Mouse (Mus musculus): ENCODE data around the gene Svbp.

Svbp gene

DNA sequence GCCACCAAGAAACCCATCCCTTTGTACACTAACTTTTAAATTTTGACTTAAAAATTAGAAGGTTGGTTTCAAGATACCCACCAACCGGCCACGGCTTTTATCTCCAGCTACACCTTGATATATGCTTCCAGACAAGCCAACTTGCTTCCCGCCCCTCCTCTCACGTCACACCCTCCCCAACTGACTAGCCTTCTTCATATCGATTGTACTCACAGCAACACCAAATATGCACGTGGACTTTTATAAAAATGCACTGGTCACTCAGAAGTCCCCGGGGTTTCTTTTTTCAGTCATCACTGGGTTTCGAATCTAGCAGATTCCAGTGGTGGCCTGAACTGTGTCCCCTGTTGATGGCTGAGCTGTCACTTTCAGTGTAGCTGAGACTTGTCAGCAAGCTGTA, 4.5 kb upstream of the Svbp start:
- no peak for DNase-seq (ENCODE audit: low read depth, low spot score)

DNA sequence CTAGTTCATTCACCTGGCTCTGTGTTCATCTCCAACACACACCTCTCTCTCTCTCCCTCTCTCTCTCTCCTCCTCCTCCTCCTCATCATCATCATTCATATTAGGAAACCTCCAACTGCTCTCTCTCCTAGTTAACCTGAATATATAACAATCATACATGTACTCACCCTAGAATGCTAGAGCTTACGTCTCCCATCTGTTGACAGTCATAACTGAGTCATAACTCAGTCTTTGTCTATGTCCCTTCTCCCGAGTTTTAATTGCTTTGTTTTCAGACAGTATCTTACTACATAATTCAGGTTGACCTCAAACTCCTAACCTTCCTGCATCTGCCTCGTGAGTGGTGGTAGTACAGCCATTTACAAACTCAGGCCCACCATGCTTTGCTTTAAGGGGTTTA, 3.8 kb upstream of the Svbp start:
- DNase-seq (ENCODE audit: low read depth, low spot score), result no peak

GRCm38 (mm10) chr4:119192757-119193156, 2.3 kb upstream of the Svbp start:
- DNase-seq (ENCODE audit: low read depth, low spot score), result no peak

GRCm38 (mm10) chr4:119195582-119196320, 645 bp downstream of the Svbp start:
- DNase-seq (ENCODE audit: low read depth, low spot score), result no peak

DNA sequence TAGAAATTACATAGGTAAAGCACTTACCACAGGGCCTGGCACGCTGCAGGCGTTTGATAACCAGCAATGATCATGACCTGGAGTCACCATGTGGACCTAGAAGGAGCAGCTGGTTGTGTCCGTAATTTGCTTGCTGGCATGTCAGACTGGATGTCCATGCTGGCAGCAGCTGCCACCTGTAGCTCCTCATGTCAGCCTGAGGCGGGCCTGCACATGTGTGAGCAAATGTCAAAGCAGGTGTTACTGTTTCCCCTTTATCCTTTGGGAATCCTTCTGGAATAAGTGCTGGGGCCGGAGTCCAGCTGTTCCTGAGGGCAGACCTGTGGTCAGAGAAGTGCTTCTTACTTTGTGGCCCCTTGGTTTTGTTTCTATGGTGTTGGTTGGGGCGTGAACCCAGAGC, 3.0 kb downstream of the Svbp start:
- DNase-seq (ENCODE audit: low read depth, low spot score), result no peak

GRCm38 (mm10) chr4:119204672-119205071, 9.6 kb downstream of the Svbp start:
- peak; percentile 77 for DNase-seq (ENCODE audit: low read depth, low spot score)

DNA sequence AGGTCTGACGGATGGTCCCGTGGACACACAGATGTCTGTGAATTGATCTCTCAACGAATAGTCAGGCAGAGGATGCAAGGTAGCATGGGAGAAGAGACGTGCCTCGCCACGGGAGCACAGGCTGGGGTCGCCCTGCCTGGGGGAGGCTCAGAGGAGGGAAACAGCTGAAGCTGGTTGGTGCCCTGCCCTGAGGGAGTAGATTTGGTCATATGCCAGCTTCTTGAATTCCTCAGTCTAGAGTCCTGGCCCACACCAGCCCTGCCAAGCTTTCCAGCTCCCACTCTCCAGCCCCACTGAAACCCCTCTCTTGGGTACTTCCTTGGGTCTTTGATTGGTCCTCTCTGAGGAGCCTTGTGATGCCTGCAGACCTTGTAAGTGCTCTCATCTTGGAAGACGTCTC, 21.6 kb downstream of the Svbp start:
- no peak for DNase-seq (ENCODE audit: low read depth, low spot score)

- no peak for DNase-seq (ENCODE audit: low read depth, low spot score)
Measured at GRCm38 (mm10) chr4:119218169-119218568, 23.1 kb downstream of the Svbp start, which contains the start of gene Tmem269. Gene Tmem269, minus strand, starts transcription at chr4:119218217.

GRCm38 (mm10) chr4:119223696-119224095, 28.6 kb downstream of the Svbp start:
- DNase-seq (ENCODE audit: low read depth, low spot score), result peak; percentile 45

DNA sequence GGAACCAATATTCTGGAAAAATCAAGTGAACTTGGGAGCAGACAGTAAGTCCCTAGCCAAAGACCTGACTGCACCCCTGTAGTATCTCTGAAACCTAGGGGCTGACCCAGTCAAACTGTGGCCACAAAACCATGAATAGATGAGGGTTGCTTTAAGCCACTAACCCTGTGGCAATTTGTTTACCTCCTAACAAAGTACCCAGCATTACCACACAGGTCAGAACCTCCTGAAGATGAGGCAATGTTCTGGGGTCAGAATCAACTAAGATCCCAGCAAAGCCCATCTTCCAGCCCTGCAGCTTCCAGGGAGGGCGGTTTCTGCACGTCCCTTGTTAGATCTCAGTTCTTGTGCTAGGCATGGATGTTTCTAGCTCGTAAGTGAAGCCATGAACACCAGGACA, 29.4 kb downstream of the Svbp start:
- DNase-seq (ENCODE audit: low read depth, low spot score), result no peak

- no peak for DNase-seq (ENCODE audit: low read depth, low spot score)
Measured at GRCm38 (mm10) chr4:119225719-119226118, 30.6 kb downstream of the Svbp start.

- DNase-seq (ENCODE audit: low read depth, low spot score), result no peak
Measured at GRCm38 (mm10) chr4:119226751-119227150, 31.6 kb downstream of the Svbp start.

DNA sequence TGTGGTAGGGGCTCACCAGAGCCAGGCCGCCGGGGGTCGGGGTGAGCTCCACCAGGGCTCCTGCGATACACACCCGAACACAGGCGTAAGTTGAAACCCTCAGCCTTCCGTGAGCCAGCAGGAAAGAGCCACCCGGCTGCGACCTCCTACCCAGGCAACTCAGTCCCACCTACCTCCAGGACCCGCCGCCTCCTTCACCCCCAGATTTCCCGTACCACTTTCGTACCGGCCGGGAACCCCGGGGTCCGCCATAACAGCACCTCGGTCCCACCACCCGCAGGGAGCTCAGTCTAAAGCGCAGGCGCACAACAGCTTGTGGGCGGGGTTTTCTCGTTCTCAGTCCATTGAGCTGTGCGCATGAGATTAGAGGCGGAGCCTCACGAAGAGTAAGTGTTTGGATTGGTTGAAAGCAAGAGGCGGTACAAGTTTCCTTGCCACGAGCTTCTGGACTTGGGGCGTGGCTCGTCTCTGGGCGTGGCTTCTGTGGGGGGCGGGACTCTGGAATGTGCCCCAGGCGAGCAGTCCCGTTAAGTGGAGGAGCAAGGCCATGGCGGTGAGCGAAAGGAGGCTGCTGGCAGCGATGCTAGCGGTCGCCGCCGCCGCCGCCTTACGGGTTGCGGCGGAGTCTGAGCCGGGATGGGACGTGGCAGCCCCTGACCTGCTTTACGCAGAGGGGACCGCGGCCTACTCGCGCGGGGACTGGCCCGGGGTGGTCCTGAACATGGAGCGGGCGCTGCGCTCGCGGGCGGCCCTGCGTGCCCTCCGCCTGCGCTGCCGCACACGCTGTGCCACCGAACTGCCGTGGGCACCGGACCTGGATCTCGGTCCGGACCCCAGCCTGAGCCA, 37.5 kb downstream of the Svbp start, which contains the start of the genes AU022252 and P3h1:
TSS of gene AU022252 (minus strand) at position 303 of the 846 bp plus-strand sequence.
TSS of gene P3h1 (plus strand) at position 506 of the 846 bp plus-strand sequence.
- peak; percentile 99 for DNase-seq (ENCODE audit: low read depth, low spot score)

- DNase-seq (ENCODE audit: low read depth, low spot score), result peak; percentile 91
Measured at GRCm38 (mm10) chr4:119233256-119233901, 38.3 kb downstream of the Svbp start.

- DNase-seq (ENCODE audit: low read depth, low spot score), result no peak
Measured at GRCm38 (mm10) chr4:119234348-119234747, 39.2 kb downstream of the Svbp start.

DNA sequence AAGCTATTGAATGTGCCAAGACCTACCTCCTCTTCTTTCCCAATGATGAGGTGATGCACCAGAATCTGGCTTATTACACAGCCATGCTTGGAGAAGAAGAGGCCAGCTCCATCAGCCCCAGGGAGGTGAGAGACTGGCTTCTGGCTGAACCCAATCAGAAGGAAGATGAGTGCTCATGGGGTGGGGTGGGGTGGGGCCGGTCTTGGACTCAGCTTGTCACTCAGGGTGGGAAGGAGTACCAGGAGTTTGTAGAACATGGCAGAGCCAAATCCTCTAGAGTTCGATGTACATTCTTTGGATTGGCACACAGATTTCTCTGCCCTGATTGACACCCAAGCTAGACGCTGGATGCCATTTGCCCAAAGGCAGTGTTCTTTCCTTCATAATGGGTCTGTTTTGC, 43.6 kb downstream of the Svbp start:
- DNase-seq (ENCODE audit: low read depth, low spot score), result no peak

GRCm38 (mm10) chr4:119239181-119239682, 44.1 kb downstream of the Svbp start:
- DNase-seq (ENCODE audit: low read depth, low spot score), result peak; percentile 86

DNA sequence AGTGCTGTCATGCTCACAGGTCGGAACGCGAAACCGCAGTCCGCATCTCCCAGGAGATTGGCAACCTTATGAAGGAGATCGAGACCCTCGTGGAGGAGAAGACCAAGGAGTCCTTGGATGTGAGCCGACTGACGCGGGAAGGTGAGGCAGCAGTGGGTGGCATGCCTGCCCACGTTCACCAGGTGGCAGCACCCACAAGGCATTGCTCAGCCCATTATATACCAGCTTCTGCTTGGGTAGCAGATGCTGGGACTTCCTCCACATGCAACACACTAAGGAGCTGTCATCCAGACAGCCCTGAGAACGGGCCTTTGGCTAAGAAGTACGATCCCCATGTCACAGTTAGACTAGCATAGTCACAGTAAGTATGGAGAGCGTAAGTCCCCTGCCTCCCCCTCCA, 46.6 kb downstream of the Svbp start:
- DNase-seq (ENCODE audit: low read depth, low spot score), result no peak

GRCm38 (mm10) chr4:119242571-119242970, 47.5 kb downstream of the Svbp start:
- no peak for DNase-seq (ENCODE audit: low read depth, low spot score)

DNA sequence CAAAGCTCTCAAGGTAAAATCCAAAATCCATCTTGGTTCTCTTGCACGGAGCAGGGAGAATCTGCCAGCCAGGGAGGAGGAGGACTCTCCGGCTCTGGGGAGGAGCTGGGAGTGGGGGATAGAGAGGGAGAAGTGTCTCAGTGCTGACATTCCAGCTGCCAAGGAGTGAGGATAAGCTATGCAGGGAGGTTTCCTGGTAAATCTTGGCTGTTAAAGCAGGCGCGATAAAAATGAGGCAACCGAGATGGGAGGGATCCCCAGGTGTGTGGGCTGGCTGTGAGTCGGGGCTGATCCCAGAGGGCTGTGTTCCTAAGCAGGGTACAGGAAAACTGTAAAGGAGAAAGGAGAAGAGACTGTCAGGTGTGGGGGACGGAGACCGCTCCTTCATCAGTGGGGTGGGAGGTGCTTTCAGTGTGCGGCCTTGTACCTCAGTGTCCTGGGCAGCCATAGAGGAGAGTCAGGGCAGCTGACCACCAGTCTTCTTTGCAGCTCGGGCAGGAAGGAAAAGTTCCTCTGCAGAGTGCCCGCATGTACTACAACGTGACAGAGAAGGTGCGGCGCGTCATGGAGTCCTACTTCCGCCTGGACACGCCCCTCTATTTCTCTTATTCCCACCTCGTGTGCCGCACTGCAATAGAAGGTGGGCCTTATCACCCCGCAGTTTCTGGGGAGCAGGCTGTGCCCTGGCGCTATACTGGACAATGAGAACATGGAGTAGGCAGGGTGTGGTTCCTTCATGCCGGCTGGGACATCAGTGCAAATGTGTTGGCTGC, 49.5 kb downstream of the Svbp start:
- DNase-seq (ENCODE audit: low read depth, low spot score), result no peak

GRCm38 (mm10) chr4:119245556-119245955, 50.5 kb downstream of the Svbp start:
- DNase-seq (ENCODE audit: low read depth, low spot score), result no peak

Measured in mesoderm, embryonic 11.5 days (tissue).